Mouse (Mus musculus): Measurements from ENCODE around the gene Zfyve19.

Gene Zfyve19

DNA sequence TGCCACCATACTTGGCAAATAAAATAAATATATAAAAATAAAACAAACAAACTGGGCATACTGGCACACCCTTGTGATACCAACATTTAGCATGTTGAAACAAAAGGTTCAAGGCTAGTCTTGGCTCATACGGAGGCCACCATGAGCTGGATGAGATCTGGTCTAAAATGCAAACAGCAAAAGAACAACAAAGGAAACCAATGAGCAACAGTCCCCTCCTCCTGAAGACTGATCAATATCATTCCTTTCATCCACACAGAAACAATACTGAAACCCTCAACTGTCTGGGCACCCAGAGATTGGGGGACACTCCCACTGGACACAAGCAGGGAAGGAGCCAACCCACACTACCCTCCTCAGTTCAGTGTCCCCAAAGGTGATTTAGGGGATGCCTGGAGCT is 10.9 kb upstream of the Zfyve19 start:
- no peak for DNase-seq

DNA sequence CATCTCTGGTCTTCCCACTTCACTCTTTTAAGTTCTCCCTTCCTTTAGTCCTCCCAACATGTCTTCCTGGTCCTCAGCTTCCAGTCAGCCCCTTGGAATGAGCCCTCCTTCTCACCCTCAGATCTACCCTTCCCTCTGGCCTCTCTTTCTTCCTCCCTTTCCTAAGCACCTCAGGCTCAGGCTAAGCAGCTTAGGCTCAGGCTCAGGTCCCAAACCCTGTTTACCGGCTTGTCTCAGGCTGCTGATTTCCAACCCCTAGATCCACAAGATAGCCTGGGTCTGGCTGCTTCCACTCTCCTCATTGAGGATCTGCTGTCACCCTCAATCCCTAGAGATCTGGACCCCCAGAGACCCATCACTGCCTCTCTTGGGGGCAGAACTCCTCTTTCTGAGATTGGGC is 10.4 kb upstream of the Zfyve19 start:
- DNase-seq: no peak

DNA sequence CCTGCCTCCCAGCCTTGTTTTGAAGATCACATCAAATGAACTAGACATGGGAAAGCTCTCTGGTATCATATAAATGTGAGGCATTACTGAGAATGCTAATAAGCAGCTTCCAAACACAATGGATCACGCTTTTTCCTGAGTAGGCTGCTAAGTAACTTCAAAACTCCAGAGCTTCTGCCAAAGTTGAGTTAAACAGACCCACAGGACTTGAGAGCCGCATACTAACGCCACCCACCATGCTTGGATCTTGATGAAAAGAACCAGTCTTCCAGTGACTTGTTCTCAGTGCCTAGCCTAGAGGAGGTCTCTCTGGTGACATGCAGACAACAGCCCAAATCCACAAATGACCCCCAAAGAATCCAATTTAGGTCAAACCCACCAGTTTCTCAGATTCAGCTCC is 9.5 kb upstream of the Zfyve19 start:
- no peak for DNase-seq

DNA sequence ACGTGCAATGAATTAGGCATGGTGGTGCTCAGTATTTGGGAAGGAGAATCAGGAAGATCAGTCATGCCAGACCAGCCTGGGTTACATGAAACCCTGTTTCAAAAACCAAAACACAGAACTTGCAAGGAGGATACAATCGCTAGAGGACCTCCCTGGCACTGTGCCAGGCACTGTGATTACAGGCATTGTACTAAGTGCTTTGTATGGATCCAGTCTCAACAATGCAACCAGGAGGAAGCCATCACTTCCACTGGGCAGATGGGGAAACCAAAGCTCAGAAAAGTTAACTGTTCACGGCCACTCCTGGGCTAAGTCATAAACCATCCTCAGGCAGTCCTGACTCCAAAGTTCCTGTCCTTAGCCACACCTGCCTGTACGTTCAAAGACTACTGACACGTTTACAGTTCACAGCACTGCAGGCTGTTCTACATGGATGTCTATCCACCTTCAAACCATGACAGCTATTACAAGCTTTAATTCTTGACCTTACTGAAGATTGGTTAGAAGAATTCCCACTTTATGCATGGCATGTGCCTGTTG is 5.4 kb upstream of the Zfyve19 start:
- peak; percentile 17 for DNase-seq

DNA sequence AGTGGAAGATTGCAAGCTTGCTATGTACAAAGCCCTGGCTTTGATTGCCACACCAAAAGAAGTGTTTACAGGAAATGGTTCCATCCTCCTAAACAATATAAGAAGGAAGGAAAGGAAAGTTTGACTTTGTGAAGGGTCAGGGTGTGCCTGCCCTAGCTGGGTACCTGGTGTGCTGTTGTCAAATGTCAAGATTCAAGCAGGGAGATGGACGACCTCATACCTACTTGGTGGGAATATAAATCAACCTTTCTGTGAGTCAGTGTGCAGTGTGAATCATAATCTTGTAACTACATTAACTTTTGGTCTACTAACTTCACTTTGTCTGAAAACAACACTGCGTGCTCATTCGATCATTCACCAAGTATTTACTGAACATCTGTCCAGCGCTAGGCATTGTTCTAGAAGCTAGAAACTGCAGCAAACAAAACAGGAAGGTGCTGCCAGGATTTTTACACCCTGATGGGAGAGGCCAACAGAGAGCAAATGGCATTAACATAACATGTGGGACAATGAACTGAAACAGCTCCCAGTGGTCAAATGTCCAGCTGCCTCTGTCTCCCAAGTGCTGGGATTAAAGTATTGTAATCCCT is 4.5 kb upstream of the Zfyve19 start:
- DNase-seq: no peak

DNA sequence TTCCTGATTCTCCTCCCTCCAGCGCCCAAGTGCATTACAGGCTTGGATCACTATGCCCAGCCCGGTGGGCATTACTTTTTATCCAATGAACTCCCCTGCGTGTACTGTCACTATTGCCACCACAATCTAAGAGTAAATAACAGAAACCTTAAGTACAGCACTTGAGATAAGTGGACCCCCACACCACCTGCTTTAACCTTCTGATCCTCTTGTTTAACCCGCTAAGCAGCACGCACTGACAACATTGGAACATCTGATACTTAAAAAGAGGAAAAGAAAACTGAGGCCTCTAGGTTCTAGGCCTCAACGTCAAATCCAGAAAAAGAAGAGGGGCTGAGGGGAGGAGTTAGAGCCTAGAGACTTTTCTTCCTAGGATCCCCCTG is 465 bp upstream of the Zfyve19 start:
- no peak for DNase-seq

DNA sequence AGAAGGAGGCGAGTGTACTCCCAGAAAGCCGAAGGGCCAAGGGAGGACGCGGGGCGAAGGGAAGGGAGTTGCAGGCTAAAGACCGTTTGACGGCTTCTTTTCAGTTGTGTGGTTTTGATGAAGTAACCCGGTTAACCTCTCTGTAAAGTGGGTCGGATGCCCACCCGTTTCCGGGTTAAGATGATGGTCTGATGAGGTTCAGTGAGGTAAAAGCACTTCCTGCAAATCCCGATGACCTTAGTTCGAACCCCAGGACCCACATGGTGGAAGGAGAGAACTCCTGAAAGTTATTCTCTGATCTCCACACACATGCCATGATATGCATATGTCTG is 725 bp downstream of the Zfyve19 start:
- DNase-seq: no peak

DNA sequence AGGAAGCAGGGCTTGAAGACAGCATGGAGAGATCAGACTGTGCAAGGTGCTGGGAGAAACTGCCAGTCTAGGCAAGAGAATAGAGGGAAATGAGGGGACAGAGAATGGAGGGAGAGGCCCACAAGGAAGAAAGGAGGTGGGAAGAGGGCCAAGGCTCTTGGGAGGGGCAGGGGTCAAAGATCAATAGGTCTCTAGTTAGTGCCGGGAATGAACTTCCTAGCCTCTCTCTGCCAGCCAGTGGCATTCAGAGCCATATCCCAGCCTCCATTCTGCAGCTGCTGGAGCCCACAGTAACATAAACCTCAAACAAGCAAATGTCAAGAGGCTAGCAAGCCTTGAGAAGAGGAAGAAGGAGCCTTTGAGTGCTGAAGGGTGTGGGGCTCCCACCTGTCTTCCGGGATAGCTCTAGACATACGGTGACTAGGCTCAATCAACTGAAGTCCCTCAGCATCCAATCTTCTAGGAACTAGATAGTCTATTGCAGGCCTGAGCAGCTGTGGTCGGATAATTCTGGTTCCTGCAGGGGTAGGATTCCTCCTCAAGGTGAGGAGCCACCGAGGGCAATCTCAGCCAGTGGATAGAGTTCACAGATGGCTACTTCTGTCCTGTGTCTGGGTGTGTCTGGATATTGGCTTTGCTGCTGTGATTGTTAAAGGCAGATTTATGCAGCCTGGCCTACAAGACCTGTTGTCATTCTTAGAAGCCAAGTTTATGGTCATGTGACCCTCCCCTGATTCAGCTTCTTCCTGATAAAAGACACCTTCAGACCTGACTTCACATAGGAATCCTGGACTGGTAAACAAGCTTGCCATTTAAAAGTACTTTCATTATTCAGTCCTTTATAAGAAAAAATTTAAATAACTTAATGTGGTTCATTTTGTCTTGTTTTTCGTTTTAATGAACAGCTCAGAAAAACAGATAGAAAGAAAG is 21.6 kb downstream of the Zfyve19 start, which contains the start of gene Ppp1r14d:
Ppp1r14d (minus strand) TSS at position 132 of the 930 bp plus-strand sequence.
- no peak for DNase-seq

DNA sequence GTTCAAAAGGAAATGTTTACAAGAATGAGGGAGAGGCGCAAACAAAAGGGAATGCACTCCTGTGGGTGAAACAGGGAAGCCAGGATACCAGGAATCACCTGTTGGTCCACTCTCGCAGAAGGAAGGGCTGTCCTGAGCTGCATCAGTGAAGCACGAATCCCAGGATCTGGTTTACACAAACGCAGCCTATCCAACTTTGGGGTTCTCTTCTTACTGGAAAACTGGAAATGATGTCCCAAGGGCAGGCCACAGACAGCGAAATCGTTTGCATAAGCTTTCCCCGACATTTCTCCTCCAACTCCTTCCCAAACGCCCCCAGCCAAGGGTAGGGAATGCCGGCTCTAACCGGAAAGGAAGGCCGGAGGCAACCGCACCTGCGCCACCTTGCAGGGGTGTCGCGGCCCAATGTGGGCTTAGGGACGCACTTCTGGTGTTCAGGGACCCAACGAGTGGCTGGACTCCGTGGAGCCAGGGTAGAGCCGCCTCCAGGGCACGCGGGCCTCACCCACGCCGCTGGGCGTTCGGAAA is 28.3 kb downstream of the Zfyve19 start:
- no peak for DNase-seq

DNA sequence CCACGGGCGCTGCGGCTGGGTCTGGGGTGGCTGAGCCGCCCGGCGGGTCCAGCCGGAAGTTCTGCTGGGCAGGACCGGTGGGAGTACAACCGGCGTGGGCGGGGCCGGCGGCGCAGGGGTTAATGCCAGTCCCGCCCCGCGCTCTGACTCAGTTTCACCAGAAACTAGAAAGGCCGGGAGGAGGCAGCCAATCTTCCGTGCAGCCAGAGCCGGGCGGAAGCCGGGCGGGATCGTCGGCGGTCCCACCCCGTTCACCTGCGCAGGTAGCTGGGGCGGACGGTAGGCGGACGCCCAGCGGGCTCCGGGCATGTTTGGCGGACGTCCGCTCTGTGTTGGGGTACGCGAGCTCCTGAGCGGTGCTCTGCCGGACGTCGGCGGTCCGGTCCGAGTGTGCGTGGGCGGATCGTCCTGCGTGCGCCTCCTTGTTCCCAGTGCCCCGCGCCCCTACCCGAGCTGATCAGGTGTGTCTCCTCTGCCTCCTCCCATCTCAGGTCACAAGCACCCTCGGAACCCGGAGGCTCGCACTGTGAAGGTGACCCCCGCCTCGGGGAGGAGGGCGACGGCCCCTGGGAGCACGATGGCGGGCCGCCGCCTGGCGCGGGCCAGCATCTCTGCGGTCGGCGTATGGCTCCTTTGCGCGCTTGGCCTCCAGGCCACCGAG is 28.9 kb downstream of the Zfyve19 start, which contains the start of gene Spint1:
Spint1 (plus strand) TSS at position 153 of the 661 bp plus-strand sequence.
- peak; percentile 9 for DNase-seq

DNA sequence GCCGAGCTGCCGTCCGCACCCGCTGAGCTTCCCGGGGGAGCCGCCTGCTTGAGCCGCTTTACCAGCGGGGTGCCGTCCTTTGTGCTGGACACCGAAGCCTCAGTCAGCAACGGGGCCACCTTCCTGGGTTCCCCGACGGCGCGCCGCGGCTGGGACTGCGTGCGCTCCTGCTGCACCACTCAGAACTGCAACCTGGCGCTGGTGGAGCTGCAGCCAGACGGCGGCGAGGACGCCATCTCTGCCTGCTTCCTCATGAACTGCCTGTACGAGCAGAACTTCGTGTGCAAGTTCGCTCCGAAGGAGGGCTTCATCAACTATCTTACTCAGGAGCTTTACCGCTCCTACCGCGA is 29.4 kb downstream of the Zfyve19 start:
- no peak for DNase-seq

DNA sequence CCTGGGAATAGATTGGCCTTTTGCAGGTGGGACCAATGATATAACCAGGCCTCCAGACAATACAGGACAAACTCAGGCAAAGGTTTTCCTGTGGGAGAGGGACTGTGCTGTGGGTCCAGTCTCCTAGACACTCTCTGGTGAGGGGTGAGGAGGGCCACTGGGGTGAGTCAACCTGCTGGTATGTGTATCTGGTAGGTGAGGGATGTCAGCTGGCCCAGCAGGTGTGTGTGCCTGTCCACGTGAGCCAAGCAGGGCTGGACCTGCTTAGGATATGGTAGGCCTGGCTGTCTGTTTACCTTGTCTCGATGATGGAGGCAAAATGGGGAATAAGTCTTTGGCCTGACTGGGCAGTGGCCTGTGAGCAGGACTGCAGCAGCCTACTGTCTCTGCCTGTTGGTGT is 30.3 kb downstream of the Zfyve19 start:
- DNase-seq: no peak

DNA sequence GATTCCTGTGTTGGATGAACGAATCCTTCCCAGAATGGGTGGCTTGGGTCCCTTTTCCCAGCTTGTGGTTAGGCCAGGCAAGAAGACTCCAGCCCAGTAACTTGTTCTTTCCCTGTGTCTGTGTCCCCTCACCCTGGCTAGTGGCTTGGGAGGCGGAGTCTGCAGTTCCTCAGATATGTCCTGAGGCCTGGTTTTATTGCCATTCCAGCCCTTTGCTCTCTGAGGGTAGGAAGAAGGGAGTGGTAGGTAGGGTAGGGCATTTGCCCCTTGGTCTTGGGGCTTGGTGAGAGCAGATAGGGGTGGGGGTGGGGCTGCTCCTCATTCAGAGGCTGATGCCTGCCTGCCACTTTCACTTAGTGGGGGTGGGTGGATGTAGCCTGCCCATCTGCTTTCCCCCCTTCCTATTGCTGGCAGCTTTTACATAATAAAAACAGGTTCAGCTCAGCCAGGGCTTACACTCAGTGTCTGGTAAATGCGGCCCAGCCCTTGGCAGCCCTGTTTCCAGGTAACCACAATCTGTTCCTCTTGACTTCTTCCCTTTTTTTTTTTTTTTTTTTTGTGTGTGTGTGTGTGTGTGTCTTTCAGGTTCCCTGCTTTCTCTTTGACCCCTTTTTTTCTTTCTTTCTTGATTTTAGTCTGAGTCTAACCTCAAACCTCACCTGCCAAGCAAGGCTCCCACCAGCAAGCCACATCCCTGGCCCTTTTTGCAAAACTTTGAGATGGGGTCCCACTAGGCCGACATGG is 31.8 kb downstream of the Zfyve19 start:
- no peak for DNase-seq

DNA sequence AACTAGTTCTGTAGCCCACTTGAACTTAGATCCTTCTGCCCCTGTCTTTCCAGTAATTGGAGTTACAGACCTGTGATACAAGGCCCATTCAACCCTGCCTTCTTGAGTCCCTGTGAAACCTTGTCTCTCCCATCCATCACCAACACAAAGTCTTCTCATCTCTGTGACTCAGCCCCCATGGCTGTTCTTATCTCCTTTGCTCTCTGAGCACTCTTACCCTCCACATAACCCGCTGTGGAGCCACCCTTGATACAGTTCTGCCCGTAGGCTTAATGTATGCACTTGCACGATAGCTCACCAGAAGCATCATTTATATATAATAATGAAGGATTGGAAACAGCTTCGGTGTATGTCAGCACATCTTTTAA is 32.4 kb downstream of the Zfyve19 start:
- DNase-seq: no peak

DNA sequence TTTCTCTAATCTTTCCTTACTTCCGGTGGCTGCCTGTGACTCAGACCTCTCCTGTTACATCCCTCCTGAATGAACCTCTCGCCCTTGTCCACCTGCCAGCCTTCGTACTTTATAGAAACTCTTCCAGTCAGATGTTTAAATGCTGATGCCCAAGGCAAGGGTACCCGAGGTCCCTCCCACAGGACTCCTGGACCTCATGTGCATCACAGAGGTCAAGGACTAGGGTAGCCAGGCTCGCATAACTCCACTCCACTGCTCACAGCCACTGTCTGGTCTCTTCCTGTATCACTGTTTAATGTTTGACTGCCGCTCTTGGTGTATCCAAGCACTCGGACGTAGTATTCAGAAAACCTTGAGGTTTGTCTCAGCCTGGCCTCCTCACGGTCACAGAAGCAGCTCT is 34.1 kb downstream of the Zfyve19 start:
- DNase-seq: no peak

DNA sequence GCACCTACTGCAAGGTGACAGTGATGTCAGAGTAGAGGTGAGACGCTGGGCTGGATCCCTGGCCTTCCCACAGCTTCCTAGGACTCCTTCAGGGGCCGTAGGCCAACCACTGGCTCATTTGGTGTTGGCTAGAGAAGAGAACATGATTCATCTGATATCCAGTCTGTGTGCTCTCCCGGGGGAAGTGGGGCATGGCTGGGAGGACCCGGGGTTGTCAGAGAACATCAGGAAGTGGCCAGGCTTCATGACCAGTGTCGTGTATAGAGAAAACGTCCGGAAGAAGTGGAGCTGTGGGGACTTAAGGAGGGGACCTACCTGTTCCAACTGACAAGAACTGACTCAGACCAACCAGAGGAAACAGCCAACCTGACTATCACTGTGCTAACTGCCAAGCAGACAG is 36.8 kb downstream of the Zfyve19 start:
- no peak for DNase-seq

DNA sequence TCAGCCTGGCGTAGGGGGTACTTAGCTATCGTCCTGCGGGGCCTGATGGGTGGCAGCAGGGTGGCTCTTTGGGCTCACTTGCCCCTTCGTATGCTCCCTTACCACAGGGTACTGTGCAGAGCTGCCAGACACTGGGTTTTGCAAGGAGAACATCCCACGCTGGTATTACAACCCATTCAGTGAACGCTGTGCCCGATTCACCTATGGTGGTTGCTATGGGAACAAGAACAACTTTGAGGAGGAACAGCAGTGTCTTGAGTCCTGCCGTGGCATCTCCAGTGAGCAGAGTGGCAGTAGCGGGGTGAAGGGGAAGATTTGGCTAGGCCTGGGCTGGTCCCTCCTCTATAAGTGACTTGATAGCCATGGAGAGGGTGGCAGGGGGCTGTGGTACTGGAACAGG is 39.5 kb downstream of the Zfyve19 start:
- DNase-seq: no peak

DNA sequence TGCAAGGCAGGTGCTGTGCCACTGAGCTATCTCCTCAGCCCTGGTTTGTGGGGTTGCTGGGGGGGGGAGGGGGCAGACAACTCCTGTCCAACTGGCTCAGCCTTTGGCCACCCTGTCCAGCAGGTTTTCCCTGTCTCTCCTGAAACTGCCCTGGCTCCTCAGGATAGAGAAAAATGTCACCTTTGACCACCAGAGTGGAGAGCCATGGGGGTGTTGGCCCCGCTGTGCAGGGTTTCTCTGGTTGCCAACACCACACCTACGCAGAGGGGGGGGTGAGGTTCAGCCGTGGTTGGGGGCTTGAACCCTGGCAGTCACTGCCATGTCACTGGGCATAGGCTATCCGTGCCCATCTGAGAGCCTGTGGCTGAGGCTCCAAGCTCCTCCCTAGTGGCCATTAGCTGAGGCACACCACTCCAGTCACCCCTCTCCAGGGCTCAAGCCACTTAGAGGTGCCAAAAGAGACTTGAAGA is 41.2 kb downstream of the Zfyve19 start:
- no peak for DNase-seq

DNA sequence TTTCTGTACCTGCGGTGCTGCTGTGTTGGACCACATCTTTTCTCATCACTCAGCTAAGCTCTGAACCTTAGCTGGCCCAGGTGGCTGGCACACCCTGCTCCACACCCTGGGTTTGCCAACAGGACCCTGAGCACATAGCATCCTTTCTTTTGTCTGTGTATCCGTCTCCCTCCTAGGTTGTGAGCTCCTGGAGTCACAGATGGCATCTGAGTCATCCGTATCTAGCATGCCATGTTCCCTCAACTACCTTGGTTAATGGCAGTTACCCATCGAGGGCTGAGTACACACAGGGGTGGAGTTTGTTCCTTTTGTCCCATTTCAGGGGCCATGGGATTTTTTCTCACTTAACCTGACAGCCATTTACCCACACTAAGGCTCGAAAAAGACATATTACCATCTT is 42.0 kb downstream of the Zfyve19 start:
- no peak for DNase-seq

DNA sequence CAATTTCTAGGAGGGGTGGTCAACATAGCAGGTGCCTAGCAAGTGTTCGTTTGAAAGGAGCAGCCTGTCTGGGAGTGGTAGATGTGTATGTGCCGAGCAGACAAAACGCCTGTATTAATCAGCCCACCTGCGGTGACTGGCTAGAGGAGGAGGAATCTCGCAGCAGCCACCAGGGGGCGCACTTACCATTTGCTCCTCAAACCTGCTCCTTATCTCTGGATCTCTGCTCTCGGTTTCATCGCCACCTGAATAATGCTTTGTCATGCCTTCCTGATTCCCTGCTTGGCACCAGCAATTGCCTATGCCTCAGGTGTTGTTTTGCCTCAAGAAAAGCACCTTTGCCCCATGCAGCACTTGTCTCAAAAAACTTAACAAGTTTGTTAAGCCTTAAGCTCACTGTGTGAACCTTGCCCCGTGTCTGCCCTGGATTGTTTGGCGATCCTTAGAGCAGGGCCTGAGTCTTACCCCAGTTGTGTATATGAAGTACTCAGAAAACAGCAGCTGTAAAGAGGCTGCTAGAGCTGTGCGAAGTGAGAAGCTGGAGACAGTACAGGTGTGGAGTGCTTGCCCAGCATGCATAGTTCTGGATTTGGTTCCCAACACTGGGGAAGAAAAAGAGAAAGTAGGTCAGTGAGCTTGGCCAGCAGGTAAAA is 42.5 kb downstream of the Zfyve19 start:
- DNase-seq: peak; percentile 85

DNA sequence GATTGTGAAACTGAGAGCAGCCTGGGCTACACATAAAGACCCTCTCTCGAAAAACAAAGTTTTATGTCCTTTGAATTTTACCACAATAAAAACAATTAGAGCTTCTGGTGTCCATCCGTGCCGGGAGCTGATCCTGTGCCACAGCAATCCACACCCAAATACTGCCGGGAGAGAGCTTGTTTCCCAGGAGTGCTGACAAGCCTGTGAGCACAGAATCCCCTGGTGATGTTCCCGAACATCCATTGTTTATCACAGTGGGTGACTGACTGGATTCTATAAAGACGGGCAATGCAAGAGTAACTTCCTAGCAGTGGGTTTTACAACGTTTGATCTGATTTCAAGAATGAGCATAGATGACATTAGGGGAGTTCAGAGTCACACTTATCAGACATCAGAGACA is 46.6 kb downstream of the Zfyve19 start:
- DNase-seq: no peak

DNA sequence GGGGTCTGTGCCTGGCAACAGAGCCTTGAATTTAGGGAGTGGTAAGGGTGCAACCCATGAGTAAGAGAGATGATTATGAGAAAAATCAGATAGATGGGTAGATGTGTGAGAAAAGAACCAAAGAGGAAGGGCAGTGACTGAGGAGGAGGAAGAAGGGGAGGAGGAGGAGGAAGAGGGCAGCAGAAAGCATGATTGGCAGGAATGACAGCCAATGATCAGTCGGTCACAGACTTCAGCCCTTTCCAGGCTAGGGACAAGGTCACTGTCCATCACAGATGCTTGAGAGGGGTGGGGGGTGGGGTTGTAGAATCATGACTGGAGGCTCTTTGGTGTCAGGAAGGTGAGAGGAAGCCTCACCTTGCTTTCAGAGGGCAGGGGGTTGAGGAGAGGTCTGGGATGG is 52.1 kb downstream of the Zfyve19 start:
- DNase-seq: no peak

All from right cerebral cortex, postnatal 4 days (tissue).